Mouse (Mus musculus): ENCODE measurements around the gene Sap30.
"Not testable (repeated sequence)": the region's sequence is repeated elsewhere in the genome, so short reads cannot be mapped to it uniquely, and the experiment has no call there.

The Sap30 gene

DNA sequence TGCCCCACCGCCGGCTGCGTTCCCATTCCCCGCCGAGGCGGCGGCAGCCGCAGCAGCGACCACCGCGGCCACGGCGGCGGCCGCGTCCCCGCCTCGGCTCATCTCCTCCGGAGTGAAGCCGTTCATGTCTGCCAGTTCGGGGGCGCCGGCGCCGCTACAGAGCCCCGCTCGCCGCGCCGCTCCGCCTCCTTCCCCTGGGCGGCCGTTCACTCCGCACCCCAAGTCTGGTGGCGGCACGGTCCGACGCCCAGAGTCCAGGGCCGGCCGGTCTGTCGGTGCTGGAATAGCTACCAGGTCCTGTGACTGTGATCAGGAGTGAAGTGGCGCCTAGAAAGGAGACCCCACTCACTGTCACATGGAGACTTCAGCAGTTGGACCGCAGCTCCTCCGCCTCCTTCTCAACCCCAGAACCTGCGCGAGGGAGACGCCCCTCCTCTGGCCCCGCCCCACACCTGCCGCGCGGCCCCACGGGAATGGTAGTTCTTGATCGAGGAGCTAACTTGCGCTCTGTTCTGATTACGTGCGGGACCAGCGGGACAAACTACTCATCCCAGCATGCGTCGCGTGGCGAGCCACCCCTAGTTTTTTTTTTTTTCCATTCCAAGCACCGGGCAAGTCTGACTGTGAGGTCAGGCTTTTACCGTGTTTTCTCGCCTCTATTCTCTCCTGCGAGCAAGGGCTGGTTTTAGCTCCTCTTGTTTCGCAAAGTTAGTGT lies at the start of gene Sap30:
Sap30 (minus strand) TSS at position 420 of the 715 bp plus-strand sequence.
- DNase-seq (ENCODE audit: low read depth, low spot score): peak; percentile 99

DNA sequence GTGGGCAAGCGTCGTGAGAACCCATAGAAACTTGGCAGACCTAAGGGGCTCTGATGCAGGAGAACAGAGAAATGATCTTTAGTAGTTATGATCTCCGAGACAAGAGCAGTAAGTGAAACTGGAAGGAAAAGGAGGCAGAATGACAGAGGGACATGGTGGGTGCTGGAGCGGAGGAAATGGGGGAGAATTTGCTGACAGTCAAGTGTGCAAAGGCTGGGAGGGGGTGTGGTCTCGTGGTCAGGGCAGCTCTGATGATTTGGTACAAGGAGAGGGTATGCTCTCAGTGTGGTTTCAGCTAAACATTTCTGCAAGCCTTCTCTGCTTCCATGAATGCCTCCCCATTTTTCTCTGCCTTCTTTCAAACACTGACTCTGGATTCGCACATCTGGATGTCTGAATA lies 48.5 kb upstream of the Sap30 start:
- no peak for DNase-seq (ENCODE audit: low read depth, low spot score)

DNA sequence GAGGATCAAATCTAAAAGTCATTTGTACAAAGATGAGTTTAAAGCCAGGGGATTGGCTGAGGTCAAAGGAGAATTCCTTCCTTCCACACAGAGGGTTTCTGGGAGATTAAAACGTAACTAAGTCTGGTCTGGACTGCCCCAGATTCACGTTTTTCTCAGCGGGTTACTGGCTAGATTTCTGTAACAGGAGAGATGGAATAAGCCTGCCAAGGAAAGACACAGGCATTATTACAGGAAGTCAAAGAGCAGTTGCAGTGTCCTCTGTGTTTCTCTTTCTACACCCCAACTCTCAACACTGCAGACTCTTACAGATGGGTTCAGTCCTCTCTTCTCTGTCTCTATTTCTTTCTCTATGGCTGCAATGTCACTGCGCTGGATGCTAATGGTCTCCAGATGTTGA lies 46.8 kb upstream of the Sap30 start:
- DNase-seq (ENCODE audit: low read depth, low spot score): no peak

DNA sequence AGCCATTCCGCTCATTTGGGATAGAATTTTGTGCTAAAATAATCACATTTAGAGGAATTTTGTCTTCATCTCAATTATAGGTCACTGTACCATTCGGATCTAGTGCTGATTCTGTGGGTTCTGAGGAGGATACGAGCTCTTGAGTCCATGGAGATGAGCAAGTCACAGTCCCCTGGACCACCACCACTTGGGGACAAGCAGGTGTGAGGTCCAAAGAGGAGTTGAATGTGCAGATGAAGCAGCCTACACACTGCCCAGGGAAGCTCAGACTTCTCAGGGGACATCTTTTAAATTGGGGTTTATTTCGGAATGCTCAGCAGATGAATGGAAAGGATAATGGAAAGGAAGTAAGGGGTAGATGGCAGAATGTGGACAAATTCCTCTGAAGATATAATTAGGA lies 45.4 kb upstream of the Sap30 start:
- no peak for DNase-seq (ENCODE audit: low read depth, low spot score)

DNA sequence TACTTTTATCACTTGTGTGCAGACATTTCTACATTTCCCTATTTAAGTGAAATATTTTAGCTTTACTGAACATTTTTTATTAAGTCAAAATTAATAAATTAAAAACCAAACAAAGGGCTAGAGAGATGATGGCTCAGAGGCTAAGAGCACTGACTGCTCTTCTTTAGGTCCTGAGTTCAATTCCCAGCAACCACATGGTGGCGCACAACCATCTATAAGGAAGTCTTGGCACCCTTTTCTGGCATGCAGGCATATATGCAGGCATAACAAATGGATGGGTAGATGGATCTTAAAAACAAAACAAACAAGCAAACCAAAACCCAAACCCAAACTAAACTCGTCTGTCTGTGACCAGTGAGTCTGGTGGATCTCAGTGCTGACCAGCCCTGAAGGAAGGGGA lies 44.6 kb upstream of the Sap30 start:
- DNase-seq (ENCODE audit: low read depth, low spot score): peak; percentile 33

DNA sequence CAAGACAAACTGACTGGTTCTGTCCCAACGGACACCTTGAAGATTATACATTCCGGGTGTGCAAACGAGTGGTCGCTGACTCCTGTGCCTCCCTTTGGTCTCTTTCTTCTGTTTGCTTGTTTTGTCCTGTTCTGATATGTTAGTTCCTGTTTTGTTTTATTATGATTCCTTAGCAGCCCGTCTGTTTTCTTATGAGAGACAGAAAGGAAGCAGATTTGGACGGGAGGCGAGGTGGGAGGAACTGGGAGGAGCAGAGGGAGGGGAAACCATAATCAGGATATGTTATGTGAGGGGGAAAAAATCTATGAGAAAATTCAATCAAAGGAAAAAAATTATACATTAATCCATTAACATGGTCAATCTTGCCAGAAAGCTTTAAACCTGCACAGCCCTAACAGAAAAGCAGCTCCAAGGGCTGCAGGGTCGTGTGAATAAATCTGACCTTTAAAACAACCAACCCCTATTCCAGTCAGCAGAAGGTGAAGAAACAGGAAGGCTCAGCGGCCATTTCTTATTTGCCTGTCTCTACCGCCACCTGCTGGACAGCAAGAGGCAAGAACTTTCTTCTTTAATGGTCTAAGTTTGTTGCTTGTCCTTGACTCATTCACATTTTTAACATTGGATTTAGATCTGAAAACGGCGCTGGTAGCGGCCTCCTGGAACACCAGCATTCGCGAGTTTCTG lies 43.1 kb upstream of the Sap30 start:
- peak; percentile 88 for DNase-seq (ENCODE audit: low read depth, low spot score)

DNA sequence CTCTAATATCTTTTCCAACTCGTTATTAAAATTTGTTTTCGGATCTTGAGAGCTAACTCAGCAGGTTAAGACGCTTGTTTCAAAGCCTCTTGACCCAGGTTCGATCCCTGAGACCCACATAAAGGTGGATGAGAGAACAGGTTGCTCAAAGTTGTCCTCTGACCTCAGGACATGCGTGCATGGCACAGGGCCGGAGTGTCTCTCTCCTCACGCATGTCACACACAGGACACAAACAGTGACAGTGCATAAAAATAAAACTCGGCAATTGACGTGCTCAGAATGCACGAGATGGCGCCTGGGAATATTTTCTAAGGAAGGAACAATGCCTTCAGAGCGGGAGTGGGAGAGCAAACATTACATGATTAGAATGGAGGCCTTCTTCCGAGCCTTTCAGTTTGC lies 42.6 kb upstream of the Sap30 start:
- no peak for DNase-seq (ENCODE audit: low read depth, low spot score)

DNA sequence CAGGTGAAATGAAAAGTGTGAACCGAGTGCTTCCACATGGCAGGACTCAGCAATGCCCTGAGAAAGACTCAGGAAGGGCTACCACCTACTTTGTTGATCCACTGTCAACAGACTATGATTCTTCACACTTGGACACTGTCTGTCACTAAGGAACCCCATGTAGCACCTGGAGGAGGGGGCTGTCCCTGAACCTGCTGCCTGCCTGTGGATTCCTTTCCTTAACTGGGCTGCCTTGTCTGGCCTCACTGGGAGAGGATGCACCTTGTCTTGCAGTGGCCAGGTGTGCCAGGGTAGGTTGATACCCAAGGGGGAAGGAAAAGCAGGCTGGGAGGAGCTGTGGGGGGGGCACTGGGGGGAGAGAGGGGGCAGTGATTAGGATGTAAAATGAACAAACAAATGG lies 40.4 kb upstream of the Sap30 start:
- no peak for DNase-seq (ENCODE audit: low read depth, low spot score)

DNA sequence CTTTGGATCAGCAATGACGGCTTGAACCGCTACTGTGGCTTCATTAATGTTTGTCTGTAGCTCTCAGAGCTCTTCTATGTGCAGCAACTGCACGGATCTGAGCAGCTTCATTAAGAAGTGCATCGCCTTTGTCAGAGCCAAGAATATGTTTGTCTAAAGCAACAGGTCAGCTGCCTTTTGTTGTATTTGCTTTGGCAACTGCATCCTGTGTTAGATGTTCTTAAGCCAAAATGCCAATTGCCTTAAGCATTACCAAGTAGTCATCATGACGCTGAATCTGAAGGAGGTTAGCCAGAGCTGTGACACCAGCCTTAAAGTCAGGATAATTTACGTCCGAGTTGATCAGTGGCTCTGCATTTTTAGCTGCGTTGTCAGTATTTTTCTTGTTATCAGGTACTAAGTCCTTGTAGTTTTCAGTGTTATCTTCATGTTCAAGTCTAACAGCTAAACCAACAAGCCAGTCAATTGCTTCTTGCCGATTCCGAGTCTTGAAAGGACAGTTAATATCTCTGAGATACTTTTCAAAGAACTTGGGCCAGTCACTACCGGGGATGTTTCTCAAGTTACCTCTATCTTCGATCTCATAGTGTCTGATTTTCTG lies 32.6 kb upstream of the Sap30 start:
- no peak for DNase-seq (ENCODE audit: low read depth, low spot score)

DNA sequence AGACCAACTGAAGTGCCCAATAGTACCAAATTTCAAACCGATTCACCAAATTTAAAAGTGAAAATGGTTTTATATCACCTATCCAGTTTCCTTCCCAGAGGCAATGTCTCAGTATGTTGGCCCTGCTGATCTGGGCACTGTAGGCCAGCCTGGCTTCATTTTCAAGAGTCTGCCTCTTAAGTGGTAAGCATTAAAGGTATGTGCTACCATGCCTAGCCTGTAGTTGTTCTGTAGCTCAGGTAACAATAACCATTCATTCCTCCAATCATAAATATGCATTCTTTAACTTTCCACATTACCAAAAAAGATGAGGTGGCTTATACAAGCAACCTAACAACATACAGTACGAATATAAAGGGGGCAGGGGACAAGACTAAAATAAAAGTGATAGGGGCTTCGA lies 30.1 kb upstream of the Sap30 start:
- no peak for DNase-seq (ENCODE audit: low read depth, low spot score)

DNA sequence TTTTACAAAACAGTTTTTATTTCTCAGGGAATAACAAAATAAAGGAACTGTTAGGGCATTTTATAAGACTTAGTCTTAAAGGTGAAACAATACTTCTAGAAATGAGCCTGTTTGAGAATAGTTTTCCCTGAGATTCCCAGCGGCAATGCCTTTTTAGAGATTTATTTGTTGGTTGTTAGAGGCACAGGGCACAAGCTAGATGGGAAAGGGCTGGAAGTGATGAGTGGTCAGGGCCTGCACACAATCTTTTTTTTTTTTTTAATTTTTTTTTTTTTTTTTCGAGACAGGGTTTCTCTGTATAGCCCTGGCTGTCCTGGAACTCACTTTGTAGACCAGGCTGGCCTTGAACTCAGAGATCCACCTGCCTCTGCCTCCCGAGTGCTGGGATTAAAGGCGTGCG lies 29.0 kb upstream of the Sap30 start:
- not testable (repeated sequence) for DNase-seq (ENCODE audit: low read depth, low spot score)

DNA sequence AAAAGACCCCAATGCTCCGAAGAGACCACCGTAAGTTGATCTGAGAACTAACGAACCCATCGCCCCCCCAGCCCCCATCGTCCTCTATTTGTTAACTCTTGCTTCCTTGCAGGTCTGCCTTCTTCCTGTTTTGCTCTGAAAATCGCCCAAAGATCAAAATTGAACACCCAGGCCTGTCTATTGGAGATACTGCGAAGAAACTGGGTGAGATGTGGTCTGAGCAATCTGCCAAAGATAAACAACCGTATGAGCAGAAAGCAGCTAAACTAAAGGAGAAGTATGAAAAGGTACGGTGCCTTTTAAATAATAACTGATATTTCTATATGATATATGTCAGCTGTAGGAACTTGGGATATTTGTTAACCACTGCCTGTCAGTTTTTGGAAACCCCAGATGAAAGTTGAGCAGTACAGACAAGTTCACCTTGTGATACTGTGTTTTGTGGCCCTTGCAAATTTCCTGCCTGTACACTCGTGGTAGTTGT lies 25.6 kb upstream of the Sap30 start:
- DNase-seq (ENCODE audit: low read depth, low spot score): not testable (repeated sequence)

DNA sequence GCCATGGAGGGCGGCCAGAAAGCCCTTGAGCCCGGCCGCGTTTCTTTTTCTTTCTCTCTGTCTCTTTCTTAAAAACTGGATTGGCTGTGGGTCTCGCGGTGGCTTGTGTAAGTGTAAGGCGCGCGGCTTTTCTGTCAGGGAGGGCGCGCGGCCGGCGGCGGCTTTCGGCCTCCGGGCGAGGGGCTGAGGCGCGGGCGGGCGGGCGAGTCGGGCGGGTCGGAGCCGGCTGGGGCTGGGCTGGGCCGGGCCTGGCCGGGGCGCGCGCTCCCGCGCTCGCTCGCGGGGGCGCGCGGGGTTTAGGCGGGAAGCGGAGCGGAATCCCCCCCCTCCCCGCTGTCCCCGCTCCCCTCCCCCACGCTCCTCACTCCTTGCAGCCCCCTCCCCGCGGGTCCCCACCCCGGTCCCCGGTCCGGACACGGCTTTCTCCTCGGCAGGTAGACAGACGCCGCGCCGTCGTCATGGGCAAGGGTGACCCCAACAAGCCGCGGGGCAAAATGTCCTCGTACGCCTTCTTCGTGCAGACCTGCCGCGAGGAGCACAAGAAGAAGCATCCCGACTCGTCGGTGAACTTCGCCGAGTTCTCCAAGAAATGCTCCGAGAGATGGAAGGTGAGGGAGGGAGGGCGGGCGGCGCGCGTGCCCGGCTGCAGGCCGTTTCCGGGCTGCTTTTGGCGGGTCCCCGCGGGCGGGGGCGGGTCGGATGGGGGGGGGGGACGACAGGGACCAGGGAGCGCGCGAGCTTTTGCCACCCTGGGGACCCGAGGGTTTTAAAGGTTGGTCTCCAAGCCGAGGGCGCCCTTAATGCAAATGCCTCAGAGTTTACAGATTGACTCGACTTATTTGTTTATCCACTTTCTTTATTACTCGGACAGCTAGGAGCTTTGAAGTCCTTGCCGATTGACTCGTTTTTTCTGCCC lies 24.7 kb upstream of the Sap30 start:
- peak; percentile 55 for DNase-seq (ENCODE audit: low read depth, low spot score)

DNA sequence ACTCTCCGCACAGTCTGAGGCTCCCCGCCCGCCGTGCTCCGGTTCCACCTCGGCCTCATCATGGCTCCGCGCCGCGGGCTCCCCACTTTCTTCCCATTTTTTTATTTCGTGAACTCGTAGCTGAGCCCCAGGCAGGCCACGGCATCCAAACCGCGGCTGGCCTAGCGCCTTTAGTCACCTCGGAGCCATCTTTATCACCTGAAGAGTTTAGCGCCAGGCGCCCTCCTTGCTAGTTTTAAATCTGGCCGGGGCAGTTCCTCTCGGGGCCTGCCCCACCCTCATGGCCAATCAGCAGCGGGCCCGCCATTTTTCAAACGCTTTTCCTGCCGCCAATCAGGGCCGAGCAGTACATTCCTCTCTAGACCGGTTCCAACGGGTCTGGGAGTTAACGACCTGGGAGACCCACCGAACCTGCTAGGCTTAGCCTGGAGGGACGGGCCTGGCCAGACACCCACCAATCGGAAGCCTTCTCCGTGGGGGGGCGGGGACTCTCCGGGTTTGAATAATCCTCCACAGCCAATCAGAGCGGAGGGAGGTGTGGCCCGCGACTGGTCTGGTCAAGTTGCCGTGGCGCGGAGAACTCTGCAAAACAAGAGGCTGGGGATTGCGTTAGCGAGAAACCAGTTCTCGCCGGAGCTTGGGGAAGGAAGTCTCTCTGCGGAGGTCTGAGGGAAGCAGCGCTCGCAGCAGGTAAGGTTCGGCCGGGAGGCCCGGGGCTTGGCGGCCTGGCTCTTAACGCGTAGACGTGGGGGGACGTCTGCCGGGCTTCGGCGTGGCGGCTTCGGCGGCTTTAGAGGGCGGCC lies 23.9 kb upstream of the Sap30 start, which contains the start of gene Hmgb2:
Hmgb2 (plus strand) TSS at position 592 of the 803 bp plus-strand sequence.
- DNase-seq (ENCODE audit: low read depth, low spot score): peak; percentile 100

DNA sequence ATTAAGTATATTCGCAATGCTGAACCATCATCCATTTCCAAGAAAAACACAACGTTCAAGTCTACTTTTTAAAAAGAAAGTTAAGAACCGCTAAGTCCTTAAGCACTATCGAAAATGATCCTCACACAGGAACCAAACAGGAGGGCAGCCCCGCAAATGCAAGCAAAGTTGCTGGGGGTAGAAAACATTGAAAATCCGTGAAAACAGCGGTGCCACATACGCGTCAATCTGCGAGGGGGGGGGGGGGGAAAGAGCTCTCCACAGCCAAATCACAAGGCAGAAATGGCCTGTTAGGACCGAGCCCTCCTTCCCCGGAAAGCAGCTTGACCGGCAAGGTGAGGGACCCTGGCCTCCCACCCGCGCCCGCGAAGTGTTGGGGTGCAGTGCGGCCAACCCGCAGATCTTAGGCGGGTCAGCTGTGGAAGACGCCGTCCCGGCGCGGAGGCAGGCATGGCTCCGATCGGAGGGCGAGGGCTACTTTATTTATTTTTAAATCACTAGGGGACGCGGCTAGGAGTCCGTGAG lies 23.2 kb upstream of the Sap30 start:
- DNase-seq (ENCODE audit: low read depth, low spot score): no peak

DNA sequence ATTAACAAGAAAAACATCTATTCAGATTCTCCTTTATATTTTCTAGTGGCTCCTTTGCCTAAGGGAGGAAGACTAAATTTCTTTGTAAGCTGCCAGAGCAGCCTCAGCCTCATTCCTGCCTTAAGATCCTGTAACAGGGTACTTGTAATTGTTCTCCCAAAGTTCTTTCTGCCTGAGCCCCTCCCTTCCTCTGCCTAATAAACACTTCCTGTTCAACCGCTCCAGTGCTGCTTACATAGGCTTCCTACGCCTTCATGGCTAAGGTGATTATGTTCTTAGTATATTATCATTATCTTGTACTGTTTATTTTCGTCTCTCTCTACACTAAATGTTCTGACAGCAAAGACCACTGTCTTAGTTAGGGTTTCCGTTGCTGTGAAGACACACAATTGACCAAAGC lies 21.0 kb upstream of the Sap30 start:
- DNase-seq (ENCODE audit: low read depth, low spot score): no peak

DNA sequence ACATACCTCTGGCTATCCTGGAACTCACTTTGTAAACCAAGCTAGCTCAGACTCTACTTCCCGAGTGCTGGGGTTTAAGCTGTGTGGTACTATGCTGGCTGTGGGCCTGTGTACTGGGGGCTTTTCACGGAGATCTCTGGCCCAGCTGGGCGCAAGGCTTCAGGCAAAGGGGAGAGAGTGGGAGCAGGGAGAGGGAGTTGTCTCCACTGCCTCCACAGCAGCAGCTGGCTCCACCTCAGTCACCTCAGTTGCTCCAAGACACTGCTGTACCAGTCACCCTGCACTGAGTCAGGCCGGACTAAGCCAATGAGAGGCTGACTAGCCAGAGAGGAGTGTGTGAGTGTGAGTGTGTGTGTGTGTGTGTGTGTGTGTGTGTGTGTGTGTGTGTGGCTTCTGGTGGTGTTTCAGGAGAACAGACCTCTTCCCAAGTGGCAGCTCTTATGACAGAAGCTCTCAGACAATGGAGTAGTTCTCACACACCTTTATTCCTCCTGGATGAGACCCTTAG lies 19.9 kb upstream of the Sap30 start:
- no peak for DNase-seq (ENCODE audit: low read depth, low spot score)

DNA sequence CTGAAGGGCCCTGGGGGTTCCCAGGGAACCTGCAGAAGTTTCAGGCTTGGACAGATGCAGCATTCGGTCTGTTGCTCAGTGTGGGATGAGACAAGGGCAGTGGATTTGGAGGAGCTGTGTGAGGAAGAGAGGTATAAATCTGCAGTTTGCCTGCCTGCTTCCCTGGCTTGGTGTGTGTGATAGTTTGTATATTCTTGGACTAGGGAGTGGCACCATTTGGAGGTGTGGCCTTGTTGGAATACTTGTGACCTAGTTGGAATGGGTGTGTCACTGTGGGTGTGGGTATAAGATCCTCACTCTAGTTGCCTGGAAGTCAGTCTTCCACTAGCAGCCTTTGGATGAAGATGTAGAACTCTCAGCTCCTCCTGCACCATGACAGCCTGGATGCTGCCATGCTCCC lies 17.8 kb upstream of the Sap30 start:
- peak; percentile 75 for DNase-seq (ENCODE audit: low read depth, low spot score)

DNA sequence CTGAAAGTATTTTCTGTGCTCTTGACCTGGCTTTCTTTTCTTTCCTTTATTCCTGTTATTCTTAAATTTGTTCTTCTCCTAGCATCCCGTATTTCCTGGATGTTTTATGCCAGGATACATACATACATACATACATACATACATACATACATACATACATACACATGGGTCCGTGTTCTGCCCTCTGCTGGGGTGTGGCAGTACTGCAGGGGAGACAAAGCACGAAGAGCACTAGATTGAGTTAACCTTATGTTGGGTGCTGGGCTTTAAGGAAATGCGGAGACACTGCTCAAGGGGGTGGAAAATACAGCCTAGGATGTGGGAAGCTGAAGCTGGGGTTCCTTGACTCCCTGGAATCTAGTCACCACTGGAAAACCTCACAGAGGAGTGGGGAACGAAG lies 16.0 kb upstream of the Sap30 start:
- peak; percentile 82 for DNase-seq (ENCODE audit: low read depth, low spot score)

DNA sequence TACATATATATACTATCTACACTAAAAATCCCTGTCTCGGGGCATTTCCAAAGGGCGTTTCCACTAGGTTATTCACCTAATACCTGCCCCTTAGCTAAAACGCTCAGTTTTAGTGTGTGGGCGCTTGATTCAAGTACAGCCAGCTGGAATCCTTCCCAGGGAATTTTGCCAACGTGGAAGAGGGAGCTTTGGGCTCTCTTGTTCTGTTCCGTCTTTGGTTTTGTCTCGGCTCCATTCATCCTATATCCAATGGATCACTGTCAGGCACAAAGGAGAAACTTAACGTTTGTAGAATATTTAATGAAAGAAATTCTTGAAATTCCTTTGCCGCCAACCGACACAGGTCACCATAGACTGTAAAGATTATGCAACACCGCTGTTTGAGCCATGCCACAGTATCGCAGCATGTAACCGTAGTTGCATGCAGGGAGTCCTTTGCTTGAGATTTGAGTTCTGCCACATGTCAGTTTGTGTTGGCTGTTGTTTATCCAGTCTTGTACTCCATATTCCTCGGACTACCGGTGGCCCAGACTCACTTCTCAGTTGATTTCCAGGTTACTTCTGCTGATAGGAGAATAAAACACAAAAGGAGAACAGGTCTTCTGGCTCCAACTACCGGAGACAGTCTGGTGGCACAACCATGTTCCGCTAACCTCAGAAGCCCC lies 11.3 kb upstream of the Sap30 start:
- DNase-seq (ENCODE audit: low read depth, low spot score): peak; percentile 88

Measured in R1 (cell line).